Mouse (Mus musculus) heart, embryonic 15.5 days (tissue): ENCODE data around the gene Phox2a. TPM values are rescaled to one million over a fixed set of nuclear protein-coding genes. Genes with fewer than 3 reads are reported as not detected.

Experiments used
- ATAC-seq: fragments of 200-750 bp; cut with Nextera tagmentation; replicated peaks from 2 replicates; pipeline ENCODE4 v1.8.0; 2017; ENCODE audit warnings: low read depth, moderate TSS enrichment; ENCODE audit not compliant: insufficient number of reproducible peaks, insufficient read depth, low FRiP score
- H3K27ac ChIP-seq: fragments of 300-500 bp; sonication (generic); 2 replicates; pipeline ENCODE4 v1.5.1; 2015; ENCODE audit warnings: mild to moderate bottlenecking, inconsistent platforms
- H3K27me3 ChIP-seq: fragments of 300-500 bp; sonication (generic); 2 replicates; pipeline ENCODE4 v1.6.1; 2015; ENCODE audit warnings: inconsistent platforms
- H3K36me3 ChIP-seq: fragments of 300-500 bp; sonication (generic); 2 replicates; pipeline ENCODE4 v1.6.1; 2015; ENCODE audit warnings: mild to moderate bottlenecking, inconsistent platforms
- H3K4me1 ChIP-seq: fragments of 300-500 bp; sonication (generic); replicated peaks from 2 replicates; pipeline ENCODE4 v1.6.1; 2015; ENCODE audit warnings: inconsistent platforms
- H3K4me2 ChIP-seq: fragments of 300-500 bp; sonication (generic); 2 replicates; pipeline ENCODE4 v1.6.1; 2015; ENCODE audit warnings: inconsistent platforms, mild to moderate bottlenecking, moderate library complexity
- H3K4me3 ChIP-seq: fragments of 300-500 bp; sonication (generic); 2 replicates; pipeline ENCODE4 v1.5.1; 2015; ENCODE audit warnings: mild to moderate bottlenecking, inconsistent platforms
- H3K9ac ChIP-seq: fragments of 300-500 bp; sonication (generic); 2 replicates; pipeline ENCODE4 v1.6.1; 2015; ENCODE audit warnings: mild to moderate bottlenecking, inconsistent platforms
- H3K9me3 ChIP-seq: fragments of 300-500 bp; sonication (generic); replicated peaks from 2 replicates; pipeline ENCODE4 v1.6.1; 2016; ENCODE audit warnings: inconsistent platforms
- WGBS: fragments of 180-500 bp; shearing (Covaris S2); methylation state at CpG from one replicate; pipeline ENCODE4 v1.1.7; 2015; ENCODE audit warnings: mixed read lengths; 5-methylcytosine and 5-hydroxymethylcytosine counted together
- polyA plus RNA-seq: library from polyadenylated mRNA; unstranded; fragments of >200 nt; fragmentation: Nextera tagmentation; extraction: Ambion mirVana; gene quantifications from 2 replicates; pipeline ENCODE4 v1.2.1, GENCODE M21; 2015

Gene Phox2a
- polyA plus RNA-seq, 1 experiment from 2014 or later, result 0.39 TPM

DNA sequence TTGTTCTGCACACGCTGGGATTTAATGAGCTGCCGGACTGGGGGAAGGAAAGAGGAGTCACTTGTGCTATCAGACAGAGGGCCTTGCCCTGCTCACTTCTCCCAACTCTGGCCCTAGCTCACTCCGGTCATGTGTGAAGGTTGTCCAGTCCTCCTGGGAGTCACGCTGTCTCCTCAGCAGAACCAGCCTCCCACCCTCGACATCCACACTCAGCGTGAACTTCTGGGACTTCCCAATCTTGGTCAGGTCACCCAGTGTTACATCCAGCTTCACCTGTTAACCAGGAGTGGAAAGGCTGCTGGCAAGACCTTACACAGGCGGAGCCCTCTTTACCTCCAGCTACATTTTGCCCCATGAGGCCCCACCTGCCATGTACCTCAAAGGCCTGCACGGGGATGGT is 13.3 kb downstream of the Phox2a start:
- peaks cover 69% of the 10 kb centered on the region for H3K36me3 ChIP-seq
- 94% methylated on average over 8 of the region's 8 CpGs for WGBS
- H3K4me2 ChIP-seq, result no peak overlapping the region
- H3K4me1 ChIP-seq, result peaks cover 26% of the 10 kb centered on the region
- no peak overlapping the region for H3K27ac ChIP-seq
- H3K9ac ChIP-seq, result no peak overlapping the region
- no peaks in the 10 kb centered on the region for H3K9me3 ChIP-seq
- H3K27me3 ChIP-seq, result no peaks in the 10 kb centered on the region
- no peak overlapping the region for H3K4me3 ChIP-seq
- no peak for ATAC-seq

- no peak for ATAC-seq
- H3K27me3 ChIP-seq, result no peaks in the 10 kb centered on the region
- H3K4me1 ChIP-seq, result peaks cover 26% of the 10 kb centered on the region
- H3K27ac ChIP-seq, result no peak overlapping the region
- H3K36me3 ChIP-seq, result peaks cover 60% of the 10 kb centered on the region
- H3K9me3 ChIP-seq, result no peaks in the 10 kb centered on the region
- H3K4me2 ChIP-seq, result no peak overlapping the region
- H3K9ac ChIP-seq, result no peak overlapping the region
- H3K4me3 ChIP-seq, result no peak overlapping the region
- WGBS, result 92% methylated on average over 4 of the region's 4 CpGs
These were observed 14.3 kb downstream of the Phox2a start for GRCm38 (mm10) chr7:101832372-101832771.

- no peak for ATAC-seq
- Histone ChIP-seq H3K4me2 (0 out of 2 replicates have a peak overlapping the region, but pooled peaks have one; percentile 75), H3K27me3 (no peaks in the 10 kb centered on the region), H3K27ac (no peak overlapping the region), H3K9me3 (no peaks in the 10 kb centered on the region), H3K36me3 (peaks cover 50% of the 10 kb centered on the region), H3K4me1 (peaks cover 27% of the 10 kb centered on the region), H3K4me3 (no peak overlapping the region), H3K9ac (no peak overlapping the region)
- 58% methylated on average over 5 of the region's 5 CpGs for WGBS
These were observed 15.2 kb downstream of the Phox2a start for GRCm38 (mm10) chr7:101833352-101833751.

DNA sequence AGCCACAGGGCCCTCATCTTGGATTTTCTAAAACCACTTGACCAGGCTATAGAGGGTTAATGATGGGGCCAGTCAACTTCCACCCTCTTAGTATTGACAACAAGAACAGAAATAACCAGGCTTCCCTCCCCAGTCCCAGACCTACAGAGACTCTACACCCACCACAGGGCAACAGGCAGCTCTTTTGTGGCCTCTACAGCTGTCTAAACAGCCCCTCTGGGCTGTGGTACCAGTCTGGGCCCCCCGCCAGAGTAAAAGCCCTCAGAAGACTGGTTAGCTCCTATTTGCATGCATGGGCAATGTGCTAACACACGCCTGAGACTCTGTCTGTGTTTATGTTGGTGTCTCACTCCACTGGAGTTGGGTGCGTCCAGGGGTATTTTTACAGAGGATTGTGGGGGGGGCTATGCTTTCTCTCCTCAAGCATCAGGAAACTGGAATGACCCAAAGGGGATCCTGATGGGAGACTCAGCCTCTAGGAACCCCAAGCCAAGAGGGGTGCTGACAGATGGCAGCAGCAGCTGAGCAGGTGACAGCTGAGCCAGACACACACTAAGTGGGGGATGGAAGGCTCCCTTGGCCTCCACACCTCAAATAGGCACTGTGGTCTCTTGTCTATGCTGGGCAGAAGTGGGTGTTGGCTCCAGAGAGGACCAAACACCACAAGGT is 15.9 kb downstream of the Phox2a start:
- no peak overlapping the region for H3K4me3 ChIP-seq
- WGBS, result 49% methylated on average over 3 of the region's 3 CpGs
- H3K27me3 ChIP-seq, result no peaks in the 10 kb centered on the region
- no peak for ATAC-seq
- no peaks in the 10 kb centered on the region for H3K9me3 ChIP-seq
- H3K4me2 ChIP-seq, result peak overlapping the region; percentile 75
- peaks cover 34% of the 10 kb centered on the region for H3K4me1 ChIP-seq
- peak overlapping the region; percentile 23; the same call in 1 of the 2 replicates for H3K9ac ChIP-seq
- peak overlapping the region; percentile 99 for H3K27ac ChIP-seq
- H3K36me3 ChIP-seq, result peaks cover 43% of the 10 kb centered on the region

- no peaks in the 10 kb centered on the region for H3K9me3 ChIP-seq
- H3K27ac ChIP-seq, result peak overlapping the region; percentile 99
These were observed 16.8 kb downstream of the Phox2a start for GRCm38 (mm10) chr7:101834903-101835302.

DNA sequence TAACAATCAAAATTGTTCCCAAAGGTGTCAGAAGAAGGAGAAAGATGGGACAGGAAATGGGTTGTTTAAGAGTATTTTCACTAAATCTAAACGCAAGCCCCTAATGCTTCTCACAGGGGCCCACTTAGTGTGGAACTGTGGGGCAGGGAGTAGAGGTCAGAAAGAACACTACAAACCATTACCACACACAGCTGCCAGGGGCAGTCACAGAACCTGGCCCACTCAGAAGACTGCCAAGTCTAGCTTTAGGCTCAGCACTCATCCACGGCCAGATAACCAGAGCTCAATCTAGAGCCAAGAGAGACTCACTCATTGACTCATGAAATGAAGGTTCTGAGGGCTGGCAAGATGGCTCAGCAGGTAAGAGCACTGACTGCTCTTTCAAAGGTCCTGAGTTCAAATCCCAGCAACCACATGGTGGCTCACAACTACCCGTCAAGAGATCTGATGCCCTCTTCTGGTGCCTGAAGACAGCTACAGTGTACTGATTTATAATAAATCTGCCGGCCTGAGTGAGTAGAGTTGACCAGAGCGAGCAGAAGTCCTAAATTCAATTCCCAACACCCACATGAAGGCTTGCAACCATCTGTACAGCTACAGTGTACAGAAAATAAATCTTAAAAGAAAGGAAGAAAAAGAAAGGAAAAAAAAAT is 17.5 kb downstream of the Phox2a start:
- Histone ChIP-seq H3K4me3 (peak overlapping the region; percentile 80), H3K4me1 (peaks cover 35% of the 10 kb centered on the region), H3K27ac (peak overlapping the region; percentile 99), H3K9me3 (no peaks in the 10 kb centered on the region), H3K36me3 (peaks cover 28% of the 10 kb centered on the region), H3K9ac (peak overlapping the region; percentile 90), H3K27me3 (no peaks in the 10 kb centered on the region), H3K4me2 (peak overlapping the region; percentile 75)
- no peak for ATAC-seq
- WGBS, result 37% methylated on average over 5 of the region's 5 CpGs

More at GRCm38 (mm10) chr7:101834903-101835302, 16.8 kb downstream of the Phox2a start:
- Histone ChIP-seq H3K4me3 (peak overlapping the region; percentile 80), H3K4me2 (peak overlapping the region; percentile 75), H3K27me3 (no peaks in the 10 kb centered on the region), H3K36me3 (peaks cover 35% of the 10 kb centered on the region), H3K4me1 (peaks cover 35% of the 10 kb centered on the region), H3K9ac (0 out of 2 replicates have a peak overlapping the region, but pooled peaks have one; percentile 90)
- no peak for ATAC-seq
- WGBS, result 50% methylated on average over 3 of the region's 3 CpGs

DNA sequence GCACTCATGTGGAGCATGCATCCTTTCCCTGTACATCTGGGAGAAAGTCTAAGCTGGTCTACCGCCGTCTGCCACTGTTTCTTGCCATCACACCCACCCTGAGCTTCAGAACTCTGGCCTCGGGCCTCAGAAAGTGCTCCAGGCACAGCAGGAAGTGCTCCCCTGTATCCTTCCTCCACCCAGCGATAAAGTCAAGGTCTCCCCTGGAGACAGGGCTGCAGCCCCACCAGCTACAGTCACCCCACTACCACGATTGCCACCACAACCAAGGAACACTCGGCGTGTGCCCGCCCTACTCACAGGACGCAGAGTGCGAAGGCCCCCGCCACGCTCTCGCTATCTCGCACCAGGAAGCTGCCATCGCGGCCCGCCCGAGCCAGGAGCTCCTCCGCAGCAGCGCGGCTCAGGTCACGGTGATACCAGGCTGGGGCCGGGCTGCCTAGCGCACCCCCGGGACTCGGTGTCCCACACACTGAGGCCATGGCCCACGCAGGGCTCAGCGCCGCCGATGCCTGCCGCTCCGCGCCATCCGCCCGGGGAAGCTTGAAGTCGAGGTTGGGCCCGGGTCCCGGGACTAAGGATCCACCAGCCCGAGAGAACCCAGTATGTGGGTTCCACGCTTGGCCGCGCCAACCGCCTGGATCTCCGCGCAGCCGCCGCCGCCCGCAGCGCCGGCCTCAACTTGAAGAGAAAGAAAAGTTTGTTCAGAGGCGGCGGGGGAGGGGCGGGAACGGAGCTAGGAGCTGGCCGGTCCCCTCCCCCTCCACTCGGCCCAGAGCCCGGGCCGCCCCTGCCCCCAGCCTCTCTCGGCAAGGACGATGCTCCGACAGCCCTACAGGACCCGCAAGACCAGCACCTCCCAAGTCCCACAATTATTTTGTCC is 18.4 kb downstream of the Phox2a start:
- Histone ChIP-seq H3K36me3 (peaks cover 19% of the 10 kb centered on the region), H3K27ac (peak overlapping the region; percentile 99), H3K4me1 (peaks cover 35% of the 10 kb centered on the region), H3K27me3 (no peaks in the 10 kb centered on the region), H3K9ac (peak overlapping the region; percentile 90), H3K4me2 (peak overlapping the region; percentile 75), H3K9me3 (no peaks in the 10 kb centered on the region), H3K4me3 (peak overlapping the region; percentile 80)
- peak; percentile 57 for ATAC-seq
- under 1% methylated on average over 63 of the region's 63 CpGs for WGBS

DNA sequence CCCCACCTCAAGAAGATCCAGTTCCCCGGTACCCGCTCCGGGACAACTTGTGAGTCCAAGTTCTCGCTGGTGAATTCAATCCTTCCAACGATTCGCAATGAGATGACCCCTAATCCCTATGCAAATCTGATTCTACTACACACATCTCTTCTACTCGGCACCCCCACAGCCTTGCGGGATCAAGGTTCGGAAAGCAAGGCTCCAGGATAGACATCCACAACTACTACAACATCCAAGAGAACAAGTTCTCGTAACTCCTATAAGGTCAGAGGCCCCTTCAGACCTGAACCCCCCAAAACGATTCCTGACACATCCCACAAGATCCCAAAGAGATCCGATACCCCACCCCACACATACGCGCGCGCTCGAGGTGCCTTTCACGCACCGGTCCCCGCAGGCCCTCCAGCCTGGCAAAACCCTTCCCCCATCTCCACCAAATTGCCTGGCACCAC is 19.1 kb downstream of the Phox2a start:
- Histone ChIP-seq H3K4me3 (peak overlapping the region; percentile 80), H3K9me3 (no peaks in the 10 kb centered on the region), H3K4me1 (peaks cover 35% of the 10 kb centered on the region), H3K27me3 (no peaks in the 10 kb centered on the region), H3K9ac (peak overlapping the region; percentile 90), H3K27ac (peak overlapping the region; percentile 99), H3K4me2 (peak overlapping the region; percentile 75), H3K36me3 (peaks cover 12% of the 10 kb centered on the region)
- ATAC-seq, result peak; percentile 1; the same call in 1 of the 2 replicates
- WGBS, result 1% methylated on average over 20 of the region's 20 CpGs

GRCm38 (mm10) chr7:101837606-101838471 is 19.7 kb downstream of the Phox2a start, which contains the start of gene Inppl1:
Gene Inppl1, minus strand, starts transcription at chr7:101838229.
- Histone ChIP-seq H3K4me1 (peaks cover 35% of the 10 kb centered on the region), H3K36me3 (peaks cover 5% of the 10 kb centered on the region), H3K4me3 (peak within 1 kb of the TSS; percentile 80), H3K27me3 (no peaks in the 10 kb centered on the region), H3K9ac (peak within 1 kb of the TSS; percentile 90), H3K9me3 (no peaks in the 10 kb centered on the region), H3K27ac (peak within 1 kb of the TSS; percentile 99), H3K4me2 (peak within 1 kb of the TSS; percentile 75)
- WGBS, result 1% methylated on average over 64 of the region's 64 CpGs
- ATAC-seq, result peak; percentile 82

DNA sequence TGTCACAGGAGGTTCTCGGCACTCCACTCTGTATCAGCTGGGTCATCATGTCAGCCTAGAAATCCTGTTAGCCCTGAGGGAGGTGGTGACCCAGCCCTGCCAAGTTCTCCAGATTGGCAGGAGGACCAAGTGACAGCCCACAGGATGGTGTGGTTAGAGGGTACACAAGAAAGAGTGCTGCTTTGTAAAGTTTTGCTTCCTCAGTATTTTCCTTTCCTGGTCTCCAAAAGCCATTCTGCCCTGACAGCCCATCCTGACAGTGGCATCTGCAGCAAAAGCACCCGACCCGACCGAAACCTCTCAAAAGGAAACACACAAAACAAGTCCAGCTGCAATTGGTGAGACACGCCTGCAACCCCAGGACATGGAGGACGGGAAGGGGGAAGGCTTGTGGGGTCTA is 26.1 kb downstream of the Phox2a start:
- H3K4me3 ChIP-seq, result no peak overlapping the region
- 60% methylated on average over 6 of the region's 6 CpGs for WGBS
- no peak for ATAC-seq

More for the DNA sequence above, 26.1 kb downstream of the Phox2a start:
- Histone ChIP-seq H3K27ac (no peak overlapping the region), H3K27me3 (no peaks in the 10 kb centered on the region), H3K9me3 (no peaks in the 10 kb centered on the region), H3K36me3 (no peaks in the 10 kb centered on the region), H3K4me1 (no peaks in the 10 kb centered on the region), H3K4me2 (no peak overlapping the region), H3K9ac (no peak overlapping the region)
